Mouse (Mus musculus): ENCODE data around the gene 4930583I09Rik. TPM values are rescaled to one million over a fixed set of nuclear protein-coding genes. Genes with fewer than 3 reads are reported as not detected.
A peak's percentile ranks its signal among the peaks of the same experiment; 100 is the strongest.

Gene 4930583I09Rik
- polyA plus RNA-seq, 1 experiment from 2014 or later = not detected

DNA sequence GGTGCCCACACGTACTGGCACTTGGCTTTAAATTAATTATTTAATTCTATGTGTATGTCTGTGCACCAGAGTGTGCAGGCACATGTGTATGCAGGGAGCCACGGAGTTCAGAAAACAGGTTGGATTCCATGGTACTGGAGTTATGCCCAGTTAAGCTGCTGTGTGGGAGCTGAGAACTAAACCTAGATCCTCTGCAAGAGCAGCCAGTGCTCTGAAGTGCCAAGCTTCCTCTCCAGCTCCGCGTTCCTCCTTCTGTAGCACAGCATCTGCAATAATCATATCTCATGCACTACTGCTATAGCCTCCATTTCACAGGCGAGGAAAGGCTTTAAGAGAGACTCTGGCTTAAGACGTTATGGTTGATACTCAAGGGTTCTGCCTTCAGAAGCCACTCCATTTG is 22.3 kb downstream of the 4930583I09Rik start:
- no peak overlapping the region for H3K9ac ChIP-seq (ENCODE audit: low read depth, low read length)
- WGBS = 91% methylated on average over 6 of the region's 6 CpGs
- no peaks in the 10 kb centered on the region for H3K4me1 ChIP-seq (replicated peaks; ENCODE audit: control insufficient read depth, insufficient read depth, low read length)
- ATAC-seq (ENCODE audit: low FRiP score) (no peak), DNase-seq (ENCODE audit: low spot score) (no peak)
- H3K27ac ChIP-seq (ENCODE audit: low read depth, low read length) = no peak overlapping the region
- no peaks in the 10 kb centered on the region for H3K36me3 ChIP-seq (ENCODE audit: control insufficient read depth, insufficient read depth, low read length)
- H3K4me2 ChIP-seq (replicated peaks; ENCODE audit: low read depth, low read length) = no peak overlapping the region
- H3K9me3 ChIP-seq (ENCODE audit: control insufficient read depth, low read length) = no peaks in the 10 kb centered on the region
- H3K4me3 ChIP-seq (ENCODE audit: low read depth, low read length) = no peak overlapping the region
- H3K27me3 ChIP-seq (ENCODE audit: control insufficient read depth, insufficient read depth, low read length) = no peaks in the 10 kb centered on the region

DNA sequence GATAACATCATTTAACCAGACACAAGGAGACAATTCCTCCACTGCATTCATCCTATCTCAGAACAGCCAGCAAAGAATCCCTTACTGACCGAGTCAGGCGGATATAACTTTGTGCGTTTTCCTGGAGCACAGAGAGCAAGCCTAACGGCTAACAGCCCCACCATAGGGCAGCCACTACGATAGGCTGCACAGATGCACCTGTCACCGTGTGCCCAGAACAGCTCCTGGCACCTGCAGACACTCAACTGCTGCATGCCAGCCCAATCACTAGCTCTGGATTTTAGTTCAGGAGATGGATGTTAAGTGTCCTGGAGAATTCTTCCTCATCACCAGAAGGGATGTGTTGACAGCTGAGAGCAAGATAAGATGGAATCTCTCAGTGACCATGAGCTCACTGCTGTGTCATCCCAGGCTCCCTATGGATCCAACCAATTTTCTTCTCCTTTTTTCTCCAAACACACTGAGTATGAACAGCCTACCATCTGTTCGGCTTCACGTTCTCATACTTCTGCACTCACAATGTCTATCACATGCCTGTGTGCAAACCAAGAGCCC is 29.8 kb downstream of the 4930583I09Rik start:
- H3K27me3 ChIP-seq (ENCODE audit: control insufficient read depth, insufficient read depth, low read length) = no peaks in the 10 kb centered on the region
- no peak overlapping the region for H3K4me2 ChIP-seq (replicated peaks; ENCODE audit: low read depth, low read length)
- no peak for ATAC-seq (ENCODE audit: low FRiP score)
- H3K9me3 ChIP-seq (ENCODE audit: control insufficient read depth, low read length) = no peaks in the 10 kb centered on the region
- H3K36me3 ChIP-seq (ENCODE audit: control insufficient read depth, insufficient read depth, low read length) = no peaks in the 10 kb centered on the region
- no peak overlapping the region for H3K4me3 ChIP-seq (ENCODE audit: low read depth, low read length)
- H3K27ac ChIP-seq (ENCODE audit: low read depth, low read length) = no peak overlapping the region
- no peak for DNase-seq (ENCODE audit: low spot score)
- no peaks in the 10 kb centered on the region for H3K4me1 ChIP-seq (replicated peaks; ENCODE audit: control insufficient read depth, insufficient read depth, low read length)
- WGBS = 79% methylated on average over 8 of the region's 8 CpGs
- no peak overlapping the region for H3K9ac ChIP-seq (ENCODE audit: low read depth, low read length)

DNA sequence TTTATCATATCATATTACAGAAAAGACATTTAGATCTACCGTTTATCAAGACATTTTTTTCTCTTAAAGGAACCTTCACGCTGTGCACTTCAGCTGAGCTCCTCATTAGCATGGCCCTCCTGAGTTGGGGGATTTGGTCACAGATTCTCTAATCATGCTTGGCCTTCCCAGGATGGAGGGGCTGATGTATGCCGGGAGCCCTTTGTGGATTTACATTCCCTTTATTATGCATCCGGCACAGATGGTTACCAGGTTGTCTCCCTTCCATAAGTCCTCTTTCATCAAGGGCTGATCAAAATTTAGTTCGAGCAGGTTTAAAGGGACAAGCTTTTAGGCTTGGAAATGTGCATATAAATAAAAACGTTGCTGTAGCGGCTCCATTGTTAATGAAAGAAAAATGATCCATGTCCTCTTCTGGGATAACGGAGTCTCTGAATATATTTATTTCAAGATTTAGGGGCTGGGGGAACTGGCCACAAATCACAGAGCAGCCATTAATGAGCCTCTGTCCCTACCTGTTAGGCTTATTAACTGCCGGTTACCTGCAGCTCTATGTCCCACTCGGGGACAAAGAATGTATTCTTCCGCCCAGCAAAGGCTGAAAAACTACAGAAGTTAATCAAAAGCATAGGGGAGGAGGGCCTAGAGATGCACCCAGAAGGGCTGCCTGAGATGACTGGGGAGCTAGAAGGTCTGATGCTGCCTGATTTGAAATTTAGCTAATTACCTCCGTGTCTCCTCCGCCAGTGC is 31.3 kb downstream of the 4930583I09Rik start:
- H3K9ac ChIP-seq (ENCODE audit: low read depth, low read length) = no peak overlapping the region
- no peaks in the 10 kb centered on the region for H3K27me3 ChIP-seq (ENCODE audit: control insufficient read depth, insufficient read depth, low read length)
- H3K27ac ChIP-seq (ENCODE audit: low read depth, low read length) = no peak overlapping the region; the same call in 1 of the 2 replicates
- peak; percentile 51; the same call in 1 of the 2 replicates for ATAC-seq (ENCODE audit: low FRiP score)
- no peaks in the 10 kb centered on the region for H3K9me3 ChIP-seq (ENCODE audit: control insufficient read depth, low read length)
- peak; percentile 12 for DNase-seq (ENCODE audit: low spot score)
- no peak overlapping the region for H3K4me3 ChIP-seq (ENCODE audit: low read depth, low read length)
- H3K36me3 ChIP-seq (ENCODE audit: control insufficient read depth, insufficient read depth, low read length) = no peaks in the 10 kb centered on the region
- no peaks in the 10 kb centered on the region for H3K4me1 ChIP-seq (replicated peaks; ENCODE audit: control insufficient read depth, insufficient read depth, low read length)
- no peak overlapping the region for H3K4me2 ChIP-seq (replicated peaks; ENCODE audit: low read depth, low read length)
- WGBS = 66% methylated on average over 13 of the region's 13 CpGs

DNA sequence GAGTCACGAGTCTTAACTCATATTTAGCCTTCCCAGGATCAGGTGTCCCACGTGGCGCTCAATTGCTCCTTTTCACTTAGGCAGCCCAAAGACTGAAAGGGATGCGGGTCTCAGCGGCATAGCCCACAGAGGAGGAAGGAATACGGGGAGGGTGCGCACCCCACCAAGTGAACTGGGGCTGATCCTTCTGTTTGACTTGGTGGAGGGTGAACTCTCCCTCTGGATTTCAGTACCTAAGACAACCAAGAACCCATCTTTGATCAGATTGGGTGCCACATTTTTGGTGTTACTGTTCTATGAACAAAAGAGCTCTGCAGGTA is 33.0 kb downstream of the 4930583I09Rik start:
- no peak overlapping the region for H3K4me2 ChIP-seq (replicated peaks; ENCODE audit: low read depth, low read length)
- H3K36me3 ChIP-seq (ENCODE audit: control insufficient read depth, insufficient read depth, low read length) = no peaks in the 10 kb centered on the region
- H3K4me1 ChIP-seq (replicated peaks; ENCODE audit: control insufficient read depth, insufficient read depth, low read length) = no peaks in the 10 kb centered on the region
- WGBS = 68% methylated on average over 7 of the region's 7 CpGs
- no peak overlapping the region for H3K4me3 ChIP-seq (ENCODE audit: low read depth, low read length)
- H3K9me3 ChIP-seq (ENCODE audit: control insufficient read depth, low read length) = no peaks in the 10 kb centered on the region
- DNase-seq (ENCODE audit: low spot score) (no peak), ATAC-seq (ENCODE audit: low FRiP score) (no peak)
- H3K27ac ChIP-seq (ENCODE audit: low read depth, low read length) = no peak overlapping the region
- no peak overlapping the region for H3K9ac ChIP-seq (ENCODE audit: low read depth, low read length)
- H3K27me3 ChIP-seq (ENCODE audit: control insufficient read depth, insufficient read depth, low read length) = no peaks in the 10 kb centered on the region

DNA sequence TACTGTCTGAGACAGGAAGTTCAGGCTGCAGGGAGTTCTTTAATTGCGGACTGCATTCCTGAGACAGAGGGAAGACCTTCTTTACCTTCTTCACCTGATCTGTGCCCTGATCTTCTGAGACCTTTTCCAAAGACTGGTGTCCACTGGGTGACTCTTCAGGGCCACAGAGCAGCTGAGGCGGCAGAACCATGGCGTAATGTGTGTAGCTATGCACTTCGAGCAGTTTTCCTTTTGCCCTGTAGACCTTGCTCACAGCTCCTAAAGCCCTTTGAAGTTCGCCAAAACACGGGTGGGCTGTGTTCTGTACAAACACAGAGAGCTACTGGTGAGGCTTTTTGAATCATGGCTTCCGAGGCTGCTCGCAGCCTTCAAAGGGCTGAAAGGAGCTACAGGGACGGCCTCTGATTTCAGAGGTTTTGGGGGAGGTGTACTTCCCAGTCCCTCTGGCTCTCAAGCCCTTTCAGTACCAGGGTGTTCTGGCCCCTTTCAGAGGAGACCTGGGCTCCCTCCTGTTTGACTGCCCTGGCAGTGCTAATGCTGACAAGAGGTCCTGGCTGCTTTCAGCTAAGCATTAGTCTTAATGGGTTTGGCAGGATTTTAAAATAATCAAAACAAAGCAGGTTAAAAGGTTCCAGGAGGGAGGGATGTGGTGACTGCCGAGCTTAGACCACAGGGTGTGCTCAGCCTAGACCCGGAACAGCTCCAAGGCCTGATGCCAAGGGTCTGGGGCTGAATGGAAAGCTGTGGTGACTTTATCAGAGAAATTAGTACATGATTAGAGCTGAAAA is 33.5 kb downstream of the 4930583I09Rik start:
- Histone ChIP-seq H3K27me3 (ENCODE audit: control insufficient read depth, insufficient read depth, low read length) (no peaks in the 10 kb centered on the region), H3K9me3 (ENCODE audit: control insufficient read depth, low read length) (no peaks in the 10 kb centered on the region), H3K4me1 (replicated peaks; ENCODE audit: control insufficient read depth, insufficient read depth, low read length) (no peaks in the 10 kb centered on the region), H3K4me2 (replicated peaks; ENCODE audit: low read depth, low read length) (no peak overlapping the region), H3K27ac (ENCODE audit: low read depth, low read length) (no peak overlapping the region), H3K9ac (ENCODE audit: low read depth, low read length) (no peak overlapping the region), H3K4me3 (ENCODE audit: low read depth, low read length) (no peak overlapping the region), H3K36me3 (ENCODE audit: control insufficient read depth, insufficient read depth, low read length) (no peaks in the 10 kb centered on the region)
- DNase-seq (ENCODE audit: low spot score) = peak; percentile 18
- 51% methylated on average over 11 of the region's 11 CpGs for WGBS
- no peak for ATAC-seq (ENCODE audit: low FRiP score)

DNA sequence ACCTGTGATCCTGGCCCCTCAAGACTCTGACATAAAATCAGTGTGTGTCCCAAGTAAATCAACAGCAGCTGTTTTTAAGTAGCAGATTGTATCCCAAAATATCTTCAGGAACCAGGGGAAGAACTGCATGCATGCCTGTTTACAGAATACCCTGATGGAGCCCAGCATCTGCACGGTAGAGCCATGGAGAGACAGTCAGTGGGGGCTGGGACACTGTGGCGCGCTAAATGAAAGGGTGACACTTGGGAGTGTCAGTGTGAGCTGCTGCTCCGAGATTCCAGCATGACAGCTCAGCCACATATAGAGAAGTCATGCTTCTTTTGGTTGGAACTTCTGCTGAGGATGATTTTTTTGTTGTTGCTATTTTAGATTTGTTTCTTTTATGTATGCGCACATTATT is 43.2 kb downstream of the 4930583I09Rik start:
- DNase-seq (ENCODE audit: low spot score) = no peak
- no peak overlapping the region for H3K4me3 ChIP-seq (ENCODE audit: low read depth, low read length)
- no peaks in the 10 kb centered on the region for H3K9me3 ChIP-seq (ENCODE audit: control insufficient read depth, low read length)
- ATAC-seq (ENCODE audit: low FRiP score) = no peak
- no peaks in the 10 kb centered on the region for H3K27me3 ChIP-seq (ENCODE audit: control insufficient read depth, insufficient read depth, low read length)
- H3K36me3 ChIP-seq (ENCODE audit: control insufficient read depth, insufficient read depth, low read length) = no peaks in the 10 kb centered on the region
- H3K27ac ChIP-seq (ENCODE audit: low read depth, low read length) = no peak overlapping the region
- H3K4me2 ChIP-seq (replicated peaks; ENCODE audit: low read depth, low read length) = no peak overlapping the region
- H3K9ac ChIP-seq (ENCODE audit: low read depth, low read length) = no peak overlapping the region
- 81% methylated on average over 5 of the region's 5 CpGs for WGBS
- H3K4me1 ChIP-seq (replicated peaks; ENCODE audit: control insufficient read depth, insufficient read depth, low read length) = no peaks in the 10 kb centered on the region

DNA sequence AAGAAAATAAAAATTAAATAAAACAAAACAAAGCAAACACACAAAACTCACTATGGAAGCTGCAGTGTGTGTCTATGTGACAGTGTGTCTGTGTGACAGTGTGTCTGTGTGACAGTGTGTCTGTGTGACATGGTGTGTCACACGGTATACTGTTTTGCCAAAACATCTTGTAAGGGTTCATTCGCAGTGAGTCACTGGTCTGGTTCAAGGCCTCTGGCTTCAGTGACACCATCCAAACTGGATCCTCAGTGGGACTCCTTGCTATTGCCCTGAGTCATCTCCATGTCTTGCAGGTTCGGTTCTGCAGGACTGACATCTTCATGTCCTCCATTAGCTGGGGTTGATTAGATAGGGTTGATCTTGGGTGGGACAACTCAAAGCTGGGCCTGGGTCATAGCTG is 43.8 kb downstream of the 4930583I09Rik start:
- ATAC-seq (ENCODE audit: low FRiP score) (no peak), DNase-seq (ENCODE audit: low spot score) (no peak)
- Histone ChIP-seq H3K27ac (ENCODE audit: low read depth, low read length) (no peak overlapping the region), H3K27me3 (ENCODE audit: control insufficient read depth, insufficient read depth, low read length) (no peaks in the 10 kb centered on the region), H3K9ac (ENCODE audit: low read depth, low read length) (no peak overlapping the region), H3K4me2 (replicated peaks; ENCODE audit: low read depth, low read length) (no peak overlapping the region), H3K4me3 (ENCODE audit: low read depth, low read length) (no peak overlapping the region), H3K9me3 (ENCODE audit: control insufficient read depth, low read length) (no peaks in the 10 kb centered on the region), H3K36me3 (ENCODE audit: control insufficient read depth, insufficient read depth, low read length) (no peaks in the 10 kb centered on the region), H3K4me1 (replicated peaks; ENCODE audit: control insufficient read depth, insufficient read depth, low read length) (no peaks in the 10 kb centered on the region)
- WGBS = 93% methylated on average over 3 of the region's 3 CpGs

DNA sequence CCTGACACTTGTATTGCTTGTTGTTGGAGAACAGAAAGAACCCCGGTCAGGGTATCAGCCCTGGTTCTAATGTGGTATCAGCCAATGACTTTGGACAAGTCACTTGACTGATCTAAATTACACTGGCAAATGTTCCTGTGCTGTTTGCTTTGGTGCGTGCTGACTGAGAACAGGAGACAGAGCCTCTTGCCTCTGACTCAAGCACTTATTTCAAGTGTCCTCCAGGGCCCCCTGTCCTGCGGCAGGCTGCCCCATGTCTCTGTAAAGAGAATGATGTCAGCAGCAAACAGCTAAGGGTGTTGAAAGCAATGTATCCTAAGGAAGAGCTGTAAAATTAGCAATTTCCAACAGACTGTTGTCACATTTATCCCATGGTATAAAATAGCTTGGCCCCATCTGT is 46.7 kb downstream of the 4930583I09Rik start:
- WGBS = 75% methylated on average over 3 of the region's 3 CpGs
- ATAC-seq (ENCODE audit: low FRiP score) (no peak), DNase-seq (ENCODE audit: low spot score) (no peak)
- Histone ChIP-seq H3K4me1 (replicated peaks; ENCODE audit: control insufficient read depth, insufficient read depth, low read length) (no peaks in the 10 kb centered on the region), H3K9ac (ENCODE audit: low read depth, low read length) (no peak overlapping the region), H3K9me3 (ENCODE audit: control insufficient read depth, low read length) (no peaks in the 10 kb centered on the region), H3K27me3 (ENCODE audit: control insufficient read depth, insufficient read depth, low read length) (no peaks in the 10 kb centered on the region), H3K4me3 (ENCODE audit: low read depth, low read length) (no peak overlapping the region), H3K36me3 (ENCODE audit: control insufficient read depth, insufficient read depth, low read length) (no peaks in the 10 kb centered on the region), H3K27ac (ENCODE audit: low read depth, low read length) (no peak overlapping the region), H3K4me2 (replicated peaks; ENCODE audit: low read depth, low read length) (no peak overlapping the region)

DNA sequence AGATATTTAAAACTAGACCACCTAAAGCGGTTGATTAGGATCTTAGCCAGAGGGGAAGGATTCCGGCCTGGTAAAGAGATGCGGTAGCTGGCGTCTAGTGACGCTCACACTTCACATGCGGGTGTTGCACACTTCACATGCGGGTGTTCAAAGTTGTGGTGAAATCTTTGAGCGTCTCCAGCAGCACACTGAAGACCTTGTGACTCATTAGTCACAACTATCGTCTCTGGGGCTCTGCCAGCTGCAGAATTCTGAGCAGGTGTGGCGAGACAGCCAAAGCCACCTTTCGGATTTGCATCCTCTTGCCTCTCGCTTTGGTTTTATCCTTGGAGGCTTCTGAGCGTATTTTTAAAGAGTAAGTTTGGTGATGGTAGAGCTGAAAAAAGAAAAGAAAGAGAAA is 47.6 kb downstream of the 4930583I09Rik start:
- Histone ChIP-seq H3K9me3 (ENCODE audit: control insufficient read depth, low read length) (no peaks in the 10 kb centered on the region), H3K4me2 (replicated peaks; ENCODE audit: low read depth, low read length) (no peak overlapping the region), H3K27ac (ENCODE audit: low read depth, low read length) (no peak overlapping the region), H3K36me3 (ENCODE audit: control insufficient read depth, insufficient read depth, low read length) (no peaks in the 10 kb centered on the region), H3K9ac (ENCODE audit: low read depth, low read length) (no peak overlapping the region), H3K4me3 (ENCODE audit: low read depth, low read length) (no peak overlapping the region), H3K27me3 (ENCODE audit: control insufficient read depth, insufficient read depth, low read length) (no peaks in the 10 kb centered on the region), H3K4me1 (replicated peaks; ENCODE audit: control insufficient read depth, insufficient read depth, low read length) (no peaks in the 10 kb centered on the region)
- no peak for DNase-seq (ENCODE audit: low spot score)
- WGBS = 91% methylated on average over 13 of the region's 13 CpGs
- no peak for ATAC-seq (ENCODE audit: low FRiP score)
